ENCODE assay signal across 8 mouse cellular contexts in the genomic region with DNA sequence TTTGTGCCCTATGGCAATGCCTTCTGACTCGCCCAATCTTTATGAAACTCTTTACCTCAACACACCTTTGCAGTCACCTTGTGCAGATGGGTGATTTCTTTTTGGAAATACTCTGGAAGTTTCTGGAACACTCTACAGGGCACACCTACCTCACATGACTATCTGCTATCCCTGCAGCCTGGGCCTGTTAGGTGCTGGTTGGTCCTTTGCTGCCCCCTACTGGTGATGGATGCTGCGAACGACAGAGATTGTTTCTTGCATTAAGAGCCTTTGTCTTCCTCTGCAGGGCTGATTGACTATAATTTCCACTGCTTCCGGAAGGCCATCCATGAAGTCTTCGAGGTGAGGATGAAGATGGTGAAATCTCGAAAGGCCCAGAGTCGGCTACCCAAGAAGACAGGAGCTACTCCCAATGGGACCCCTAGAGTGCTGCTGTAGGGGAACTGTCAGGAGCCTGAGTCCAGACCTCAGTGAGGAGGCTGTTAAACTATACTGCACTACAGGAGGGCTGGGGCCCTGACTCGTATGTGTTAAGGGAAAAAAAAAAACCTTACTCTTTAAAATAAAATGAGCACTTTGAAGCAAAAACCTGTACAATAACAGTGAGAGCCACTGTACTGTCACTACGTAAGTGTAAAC. TPM values are rescaled to one million over a fixed set of nuclear protein-coding genes. Genes with fewer than 3 reads are reported as not detected.
DNase-seq lines count a peak whose midpoint lies in the region; ATAC-seq and TF ChIP-seq lines count a peak whose summit lies in the region.

No protein-coding gene starts in this region.

- POLR2A ChIA-PET in Patski (lab: Charles Lee) = no interaction called here

- WGBS in hindbrain, postnatal 0 days = 45% methylated on average over 9 of the region's 9 CpGs

- TF ChIP-seq CTCF in Patski (IDR thresholded peaks at IDR 0.05) = peak; percentile 66
- peak; percentile 97 for TF ChIP-seq CTCF in hindbrain, postnatal 0 days (IDR thresholded peaks at IDR 0.05; ENCODE audit: low read depth)

- no peak overlapping the region for H3K4me3 ChIP-seq in hindbrain, postnatal 0 days (ENCODE audit: low read length)

- H3K4me2 ChIP-seq in hindbrain, postnatal 0 days (ENCODE audit: low read depth, low read length) = no peak overlapping the region

- in situ Hi-C loops in Patski (cut with MboI; ENCODE audit: low pct_unique_long_range_greater_than_20kb) = loop anchor here (10.0 to 25.0 kb wide), 3 partner anchors 96 to 406 kb away; a partner anchor contains a TSS

- no peak overlapping the region for H3K9ac ChIP-seq in hindbrain, postnatal 0 days (replicated peaks; ENCODE audit: low read length)

- no peaks in the 10 kb centered on the region for H3K27me3 ChIP-seq in Patski
- H3K27me3 ChIP-seq in hindbrain, postnatal 0 days (ENCODE audit: insufficient read depth, low read length) = no peaks in the 10 kb centered on the region

- peak; percentile 25 for DNase-seq in Patski (ENCODE audit: low read depth, low spot score)
- DNase-seq in cerebellum, postnatal 14 days = peak; percentile 94 to 96
- peak; percentile 90 to 92 for DNase-seq in frontal cortex, postnatal 36 days (ENCODE audit: low spot score in 2 of 2)
- peak; percentile 92 for DNase-seq in hindbrain, postnatal 0 days (ENCODE audit: low spot score)
- peak; percentile 80 for DNase-seq in left cerebral cortex, adult 11 months (ENCODE audit: low spot score)
- peak; percentile 72 to 86 for DNase-seq in lung, postnatal 4 days
- peak; percentile 88 for DNase-seq in right cerebral cortex, adult 18-20 months
- peak; percentile 69 for DNase-seq in urinary bladder, adult 2 months (ENCODE audit: low spot score)

- no peak overlapping the region for H3K27ac ChIP-seq in hindbrain, postnatal 0 days

- H3K36me3 ChIP-seq in hindbrain, postnatal 0 days (ENCODE audit: insufficient read depth, low read length) = peaks cover 12% of the 10 kb centered on the region; the same call in 1 of the 2 replicates

- ATAC-seq in Patski = peak; percentile 73
- ATAC-seq in hindbrain, postnatal 0 days = peak; percentile 85

- H3K9me3 ChIP-seq in hindbrain, postnatal 0 days (ENCODE audit: low read length) = no peaks in the 10 kb centered on the region

- CTCF ChIA-PET in Patski (lab: Charles Lee) = interaction anchor here (0.8 to 1.3 kb wide), 3 partner anchors 12 to 316 kb away, joined by 3 to 4 read pairs (median 3); no protein-coding TSS in a partner anchor

- no peaks in the 10 kb centered on the region for H3K4me1 ChIP-seq in hindbrain, postnatal 0 days (ENCODE audit: insufficient read depth, low read length)

RNA-seq across cellular contexts. Expression of a gene that starts 12.7 kb away (rescaled TPM):
- 36.6 TPM for polyA plus RNA-seq in Patski (2021)
- total RNA-seq in hindbrain, postnatal 0 days (2014; rRNA removed) = 104 TPM in 2 replicates
- polyA plus RNA-seq in hindbrain, postnatal 0 days (2015; fragmentation: Nextera tagmentation; extraction: Ambion mirVana) = 67.5 and 71.5 TPM in 2 replicates
- polyA plus RNA-seq in urinary bladder, adult 2 months (2012; rRNA removed) = 28.5 and 32.6 TPM in 2 replicates

RNA-seq across cellular contexts. Expression of a gene that starts 35.6 kb away (rescaled TPM):
- 1.4 TPM for polyA plus RNA-seq in Patski (2021)
- 37.1 and 37.5 TPM in 2 replicates for total RNA-seq in hindbrain, postnatal 0 days (2014; rRNA removed)
- polyA plus RNA-seq in hindbrain, postnatal 0 days (2015; fragmentation: Nextera tagmentation; extraction: Ambion mirVana) = 26.1 and 29.3 TPM in 2 replicates
- 1.8 and 2.2 TPM in 2 replicates for polyA plus RNA-seq in urinary bladder, adult 2 months (2012; rRNA removed)

RNA-seq across cellular contexts. Expression of a gene that starts 44.3 kb away (rescaled TPM):
- polyA plus RNA-seq in Patski (2021) = 0.06 TPM
- total RNA-seq in hindbrain, postnatal 0 days (2014; rRNA removed) = 0.37 and 5.0 TPM in 2 replicates
- polyA plus RNA-seq in hindbrain, postnatal 0 days (2015; fragmentation: Nextera tagmentation; extraction: Ambion mirVana) = 0.18 and 0.25 TPM in 2 replicates
- 0.07 and 0.17 TPM in 2 replicates for polyA plus RNA-seq in urinary bladder, adult 2 months (2012; rRNA removed)

Comparison
In these comparisons a context has a peak if more than half of its experiments do, and no peak if none do; other contexts are left out.
1. DNase-seq: peak in every context shown above with its lines; median percentile 95 in cerebellum, postnatal 14 days; 92 in hindbrain, postnatal 0 days; 91 in frontal cortex, postnatal 36 days; 88 in right cerebral cortex, adult 18-20 months; 80 in left cerebral cortex, adult 11 months; 79 in lung, postnatal 4 days; 69 in urinary bladder, adult 2 months; 25 in Patski.